ENCODE assay signal across 9 mouse cellular contexts in genomic region chr4:83051634-83052577, GRCm38 (mm10). TPM values are rescaled to one million over a fixed set of nuclear protein-coding genes. Genes with fewer than 3 reads are reported as not detected.
DNase-seq lines count a peak whose midpoint lies in the region; ATAC-seq lines count a peak whose summit lies in the region.
"Had no signal": no experiment of that assay in that cellular context is flagged by ENCODE, and none has a peak within 500 bp of the region (broad histone marks: within the 10 kb centered on the region; RNA-seq: fewer than 3 reads in every experiment).

Frem1 (minus strand) TSS chr4:83052339.

- intact Hi-C loops in heart, postnatal 36 days (cut with DNase I) = no loop called here

- peak; percentile 83 for ATAC-seq in forebrain, embryonic 14.5 days
- peak; percentile 56 for ATAC-seq in megakaryocyte progenitor cell, adult 5-6 weeks (replicated peaks; ENCODE audit: poor library complexity)
- ATAC-seq in stomach, embryonic 15.5 days (ENCODE audit: insufficient read depth, low FRiP score, low read depth) = peak; percentile 74

- H3K4me1 ChIP-seq in forebrain, embryonic 14.5 days (ENCODE audit: control insufficient read depth, insufficient read depth, low read length) = peaks cover 5% of the 10 kb centered on the region
- H3K4me1 ChIP-seq in stomach, embryonic 15.5 days = no peaks in the 10 kb centered on the region; the same call in 1 of the 2 replicates
- H3K4me1 ChIP-seq: megakaryocyte, embryonic 14.5 days had no signal

- peak within 1 kb of the TSS; percentile 47 for H3K4me2 ChIP-seq in forebrain, embryonic 14.5 days (ENCODE audit: low read length)
- peak within 1 kb of the TSS; percentile 46 for H3K4me2 ChIP-seq in stomach, embryonic 15.5 days

- peak; percentile 4 for DNase-seq in adrenal gland, adult 2 months
- no peak for DNase-seq in adrenal gland, adult 8-10 months
- DNase-seq in forebrain, embryonic 14.5 days (ENCODE audit: low spot score) = peak; percentile 69
- peak; percentile 15 to 18 for DNase-seq in heart, postnatal 36 days
- peak; percentile 42 to 53 for DNase-seq in kidney, postnatal 36 days
- DNase-seq in frontal cortex, postnatal 36 days (ENCODE audit: low spot score in 2 of 2) = no peak

- H3K4me3 ChIP-seq in forebrain, embryonic 14.5 days (ENCODE audit: low read depth, low read length) = peak within 1 kb of the TSS; percentile 18
- H3K4me3 ChIP-seq in stomach, embryonic 15.5 days (replicated peaks) = peak within 1 kb of the TSS; percentile 41
- H3K4me3 ChIP-seq: megakaryocyte, embryonic 14.5 days had no signal

- H3K9ac ChIP-seq in forebrain, embryonic 14.5 days (ENCODE audit: low read length) = peak within 1 kb of the TSS; percentile 48
- no peak within 1 kb of the TSS; the same call in 1 of the 2 replicates for H3K9ac ChIP-seq in stomach, embryonic 15.5 days

- no peaks in the 10 kb centered on the region for H3K9me3 ChIP-seq in forebrain, embryonic 14.5 days (replicated peaks; ENCODE audit: control insufficient read depth, low read length)
- no peaks in the 10 kb centered on the region for H3K9me3 ChIP-seq in stomach, embryonic 15.5 days

- H3K27me3 ChIP-seq in forebrain, embryonic 14.5 days (replicated peaks; ENCODE audit: control insufficient read depth, insufficient read depth, low read length) = no peaks in the 10 kb centered on the region
- H3K27me3 ChIP-seq in stomach, embryonic 15.5 days (replicated peaks) = no peaks in the 10 kb centered on the region

- no peaks in the 10 kb centered on the region for H3K36me3 ChIP-seq in forebrain, embryonic 14.5 days (ENCODE audit: control insufficient read depth, insufficient read depth, low read length)
- no peaks in the 10 kb centered on the region for H3K36me3 ChIP-seq in stomach, embryonic 15.5 days

- WGBS in forebrain, embryonic 14.5 days = 3% methylated on average over 24 of the region's 24 CpGs
- WGBS in stomach, embryonic 15.5 days = 2% methylated on average over 23 of the region's 24 CpGs

- no peak within 1 kb of the TSS for H3K27ac ChIP-seq in forebrain, embryonic 14.5 days (ENCODE audit: low read depth, low read length)
- peak within 1 kb of the TSS; percentile 82 for H3K27ac ChIP-seq in stomach, embryonic 15.5 days

RNA-seq across cellular contexts. Expression of gene Frem1, which starts in this region (rescaled TPM):
- total RNA-seq in adrenal gland, adult 2 months (2021) = under 1 TPM; 0.40 to 0.66 TPM
- polyA plus RNA-seq in adrenal gland, adult 2 months (2012; rRNA removed) = 0.11 and 0.95 TPM in 2 replicates
- 1 to 10 TPM in 2 of 4 experiments, under 1 TPM in 2; 0.75 to 2.0 (median 1.2) TPM for total RNA-seq in adrenal gland, adult 8-10 months (2022)
- 1.9 and 2.2 TPM in 2 replicates for polyA plus RNA-seq in forebrain, embryonic 14.5 days (2014; fragmentation: Nextera tagmentation; extraction: Ambion mirVana)
- under 1 TPM; 0.25 to 0.30 TPM for total RNA-seq in heart, postnatal 36 days (2021)
- total RNA-seq in megakaryocyte progenitor cell, adult 5-6 weeks (2015) = not detected in 2 replicates
- total RNA-seq in megakaryocyte progenitor cell, adult 5-6 weeks (2017) = not detected in 2 replicates
- polyA plus RNA-seq in stomach, embryonic 15.5 days (2015; fragmentation: Nextera tagmentation; extraction: Ambion mirVana) = 10.7 and 11.1 TPM in 2 replicates

Comparison
In these comparisons a context has a peak if more than half of its experiments do, and no peak if none do; other contexts are left out.
1. Peak in DNase-seq in adrenal gland, adult 2 months; RNA of the gene not detected or under 1 TPM.
2. Peak in DNase-seq in heart, postnatal 36 days; RNA of the gene not detected or under 1 TPM.
3. Peak in ATAC-seq in megakaryocyte progenitor cell, adult 5-6 weeks; RNA of the gene not detected or under 1 TPM.
4. DNase-seq: peak in forebrain, embryonic 14.5 days (single experiment) and kidney, postnatal 36 days (2 of 2); none in adrenal gland, adult 8-10 months (single experiment) and frontal cortex, postnatal 36 days (0 of 2).
5. Peak in every context shown above with its lines, with median percentiles within 50 percentile points of each other: ATAC-seq.